Mouse (Mus musculus) C2C12 (cell line): ENCODE data around the gene Fstl5.

Experiments
- CEBPB ChIP-seq: IDR thresholded peaks from one replicate; pipeline ENCODE4 v1.6.1; 2011; ENCODE audit warnings: low read depth, mild to moderate bottlenecking, control low read depth, moderate library complexity
- CTCF ChIP-seq: IDR thresholded peaks from one replicate; pipeline ENCODE4 v1.5.1; 2011; ENCODE audit not compliant: control insufficient read depth, insufficient read depth, insufficient read length
- FOSL1 ChIP-seq: IDR thresholded peaks from one replicate; pipeline ENCODE4 v1.8.0; 2011; ENCODE audit warnings: mild to moderate bottlenecking, low read length; ENCODE audit not compliant: poor library complexity, insufficient read depth, severe bottlenecking
- MAX ChIP-seq: IDR thresholded peaks from one replicate; pipeline ENCODE4 v1.6.1; 2011; ENCODE audit warnings: mild to moderate bottlenecking, control low read depth
- MYOD1 ChIP-seq: IDR thresholded peaks from one replicate; pipeline ENCODE4 v1.6.1; 2011; ENCODE audit warnings: low read depth; ENCODE audit not compliant: control insufficient read depth, insufficient read length

- TF ChIP-seq CTCF = no peak
- no peak for TF ChIP-seq CEBPB
- no peak for TF ChIP-seq MYOD1
- TF ChIP-seq FOSL1 = no peak
- no peak for TF ChIP-seq MAX
These were observed 623.1 kb downstream of the Fstl5 start for GRCm38 (mm10) chr3:76697134-76697629.
